Mouse (Mus musculus) kidney, embryonic 15.5 days (tissue): ENCODE results near the gene Pgap2. TPM values are rescaled to one million over a fixed set of nuclear protein-coding genes. Genes with fewer than 3 reads are reported as not detected.

Experiments
- ATAC-seq: fragments of 200-750 bp; cut with Nextera tagmentation; replicated peaks from 2 replicates; pipeline ENCODE4 v1.8.0; 2017; ENCODE audit warnings: moderate TSS enrichment; ENCODE audit not compliant: low FRiP score
- H3K27ac ChIP-seq: fragments of 300-500 bp; sonication (generic); 2 replicates; pipeline ENCODE4 v1.5.1; 2015; ENCODE audit warnings: mild to moderate bottlenecking, inconsistent platforms
- H3K27me3 ChIP-seq: fragments of 300-500 bp; sonication (generic); 2 replicates; pipeline ENCODE4 v1.6.1; 2015; ENCODE audit warnings: inconsistent platforms
- H3K36me3 ChIP-seq: fragments of 300-500 bp; sonication (generic); 2 replicates; pipeline ENCODE4 v1.6.1; 2015; ENCODE audit warnings: inconsistent platforms
- H3K4me1 ChIP-seq: fragments of 300-500 bp; sonication (generic); 2 replicates; pipeline ENCODE4 v1.6.1; 2015; ENCODE audit warnings: inconsistent platforms
- H3K4me2 ChIP-seq: fragments of 300-500 bp; sonication (generic); 2 replicates; pipeline ENCODE4 v1.6.1; 2015; ENCODE audit warnings: moderate library complexity, mild to moderate bottlenecking, inconsistent platforms
- H3K4me3 ChIP-seq: fragments of 300-500 bp; sonication (generic); replicated peaks from 2 replicates; pipeline ENCODE4 v1.5.1; 2015; ENCODE audit warnings: mild to moderate bottlenecking, inconsistent platforms
- H3K9ac ChIP-seq: fragments of 300-500 bp; sonication (generic); 2 replicates; pipeline ENCODE4 v1.6.1; 2015; ENCODE audit warnings: mild to moderate bottlenecking, inconsistent platforms
- H3K9me3 ChIP-seq: fragments of 300-500 bp; sonication (generic); replicated peaks from 2 replicates; pipeline ENCODE4 v1.6.1; 2016; ENCODE audit warnings: inconsistent platforms
- WGBS: fragments of 180-500 bp; shearing (Covaris S2); methylation state at CpG from one replicate; pipeline ENCODE4 v1.1.7; 2015; ENCODE audit warnings: mixed read lengths; 5-methylcytosine and 5-hydroxymethylcytosine counted together
- polyA plus RNA-seq: library from polyadenylated mRNA; unstranded; fragments of >200 nt; fragmentation: Nextera tagmentation; extraction: Ambion mirVana; gene quantifications from 2 replicates; pipeline ENCODE4 v1.2.1, GENCODE M21; 2015

The Pgap2 gene
- polyA plus RNA-seq, 1 experiment from 2014 or later = 75.2 TPM

DNA sequence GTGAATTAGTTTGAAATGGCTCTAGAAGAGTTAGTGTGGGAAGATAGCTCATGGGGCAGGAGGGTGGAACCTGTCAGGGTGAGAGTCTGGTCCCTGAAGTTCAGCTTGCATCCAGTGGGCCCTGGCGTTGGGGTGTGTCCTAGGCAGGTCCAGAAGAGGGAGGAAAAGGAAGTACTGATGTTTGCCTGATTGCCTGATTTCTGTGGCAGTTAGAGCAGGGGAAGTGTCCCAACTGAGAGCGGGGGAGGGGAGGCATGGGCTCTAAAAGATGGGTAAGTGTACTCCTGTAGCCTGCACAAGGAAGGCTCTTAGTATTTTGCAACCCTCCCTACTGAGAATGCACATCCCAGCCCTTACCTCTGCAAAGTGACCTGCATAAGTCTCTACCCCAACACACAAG, 33.9 kb downstream of the Pgap2 start:
- Histone ChIP-seq H3K4me3 (no peak overlapping the region), H3K9ac (no peak overlapping the region), H3K27me3 (no peaks in the 10 kb centered on the region), H3K36me3 (peaks cover 40% of the 10 kb centered on the region), H3K27ac (no peak overlapping the region), H3K4me2 (no peak overlapping the region), H3K9me3 (no peaks in the 10 kb centered on the region), H3K4me1 (peaks cover 53% of the 10 kb centered on the region)
- WGBS = 78% methylated on average over 2 of the region's 2 CpGs
- ATAC-seq = no peak

DNA sequence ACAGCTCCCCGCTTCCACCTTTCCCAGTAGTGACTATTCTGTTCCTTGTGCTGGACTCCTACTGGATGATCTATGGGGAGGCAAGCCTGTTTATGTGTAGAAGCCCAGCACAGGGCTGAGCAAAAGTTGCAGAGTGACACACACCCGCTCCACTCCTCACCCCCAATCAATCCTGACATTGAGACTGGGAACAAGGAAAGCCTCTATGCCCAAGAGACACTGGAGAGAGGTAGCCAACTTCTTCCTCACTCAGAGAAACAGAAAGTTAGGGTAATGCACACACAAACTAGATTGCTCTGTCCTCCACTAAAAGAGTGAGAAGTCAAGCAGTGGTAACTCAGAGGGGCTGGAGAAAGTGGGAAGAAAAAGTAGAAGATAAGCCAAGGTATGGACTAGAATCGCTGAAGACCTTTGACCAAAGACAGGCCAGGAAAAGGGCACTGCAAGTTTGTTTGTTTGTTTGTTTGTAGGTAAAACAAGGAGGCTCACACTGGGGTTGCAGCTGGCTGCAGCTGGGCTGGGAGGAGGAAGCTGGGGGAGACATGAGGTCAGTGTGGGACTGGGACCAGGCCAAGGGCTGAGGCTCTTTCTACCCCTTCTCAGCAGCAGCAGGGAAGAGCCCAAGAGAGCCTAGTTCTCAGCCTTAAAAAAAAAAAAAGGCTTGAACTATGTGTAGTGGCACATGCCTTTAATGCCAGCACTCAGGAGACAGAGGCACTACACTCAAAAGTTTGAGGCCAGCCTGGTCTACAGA, 35.0 kb downstream of the Pgap2 start:
- peaks cover 58% of the 10 kb centered on the region for H3K4me1 ChIP-seq
- H3K4me3 ChIP-seq = no peak overlapping the region
- H3K4me2 ChIP-seq = no peak overlapping the region
- no peak overlapping the region for H3K9ac ChIP-seq
- H3K9me3 ChIP-seq = no peaks in the 10 kb centered on the region
- WGBS = 82% methylated on average over 3 of the region's 3 CpGs
- H3K27me3 ChIP-seq = no peaks in the 10 kb centered on the region
- peak overlapping the region; percentile 46; the same call in 1 of the 2 replicates for H3K27ac ChIP-seq
- H3K36me3 ChIP-seq = peaks cover 29% of the 10 kb centered on the region
- no peak for ATAC-seq

DNA sequence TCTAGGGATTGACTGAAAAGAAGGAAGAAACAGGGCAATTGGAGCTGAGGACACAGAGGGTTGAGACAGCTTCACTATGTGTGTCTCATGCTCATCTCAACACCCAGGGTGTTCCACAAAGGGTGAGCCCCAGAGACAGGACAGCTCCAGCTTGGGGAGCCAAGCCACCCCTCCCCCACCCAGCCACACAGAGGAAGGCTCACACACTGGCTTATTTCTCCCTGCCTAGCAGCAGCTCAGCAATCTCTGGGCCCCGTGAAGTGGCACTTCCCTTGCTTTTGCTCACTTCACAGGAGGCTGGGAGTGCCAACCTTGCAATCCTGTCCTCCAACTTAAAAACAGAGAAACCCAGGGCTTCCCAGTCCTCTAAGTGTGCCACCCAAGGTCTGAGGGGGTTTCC, 35.8 kb downstream of the Pgap2 start:
- Histone ChIP-seq H3K9me3 (no peaks in the 10 kb centered on the region), H3K9ac (no peak overlapping the region), H3K36me3 (peaks cover 21% of the 10 kb centered on the region), H3K4me1 (peaks cover 58% of the 10 kb centered on the region), H3K27ac (peak overlapping the region; percentile 23; the same call in 1 of the 2 replicates), H3K4me2 (0 out of 2 replicates have a peak overlapping the region, but pooled peaks have one; percentile 11), H3K27me3 (no peaks in the 10 kb centered on the region), H3K4me3 (no peak overlapping the region)
- ATAC-seq = no peak
- WGBS = 15% methylated on average over 1 of the region's 1 CpGs

DNA sequence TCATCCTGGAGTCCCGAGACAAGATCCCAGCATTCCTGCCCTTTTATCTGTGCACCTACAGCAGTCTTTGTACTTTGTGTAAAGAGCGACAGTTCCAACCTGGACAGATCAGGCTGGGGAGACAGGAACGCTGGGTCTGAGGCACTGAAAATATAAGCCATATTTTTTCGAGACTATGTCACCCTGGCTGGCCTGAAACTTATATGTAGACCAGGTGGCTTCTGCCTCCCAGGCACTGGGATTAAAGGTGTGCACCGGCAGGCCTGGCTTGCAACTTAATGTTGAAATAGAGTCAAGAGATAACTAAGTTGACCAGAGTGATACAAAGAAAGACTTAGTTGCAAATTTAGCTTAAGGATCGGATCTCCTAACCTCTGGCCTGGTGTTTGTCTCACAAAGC, 36.3 kb downstream of the Pgap2 start:
- Histone ChIP-seq H3K27me3 (no peaks in the 10 kb centered on the region), H3K4me1 (peaks cover 58% of the 10 kb centered on the region), H3K9ac (no peak overlapping the region), H3K36me3 (peaks cover 16% of the 10 kb centered on the region), H3K4me2 (0 out of 2 replicates have a peak overlapping the region, but pooled peaks have one; percentile 11), H3K4me3 (no peak overlapping the region), H3K9me3 (no peaks in the 10 kb centered on the region), H3K27ac (0 out of 2 replicates have a peak overlapping the region, but pooled peaks have one; percentile 23)
- ATAC-seq = no peak
- WGBS = 67% methylated on average over 6 of the region's 6 CpGs

DNA sequence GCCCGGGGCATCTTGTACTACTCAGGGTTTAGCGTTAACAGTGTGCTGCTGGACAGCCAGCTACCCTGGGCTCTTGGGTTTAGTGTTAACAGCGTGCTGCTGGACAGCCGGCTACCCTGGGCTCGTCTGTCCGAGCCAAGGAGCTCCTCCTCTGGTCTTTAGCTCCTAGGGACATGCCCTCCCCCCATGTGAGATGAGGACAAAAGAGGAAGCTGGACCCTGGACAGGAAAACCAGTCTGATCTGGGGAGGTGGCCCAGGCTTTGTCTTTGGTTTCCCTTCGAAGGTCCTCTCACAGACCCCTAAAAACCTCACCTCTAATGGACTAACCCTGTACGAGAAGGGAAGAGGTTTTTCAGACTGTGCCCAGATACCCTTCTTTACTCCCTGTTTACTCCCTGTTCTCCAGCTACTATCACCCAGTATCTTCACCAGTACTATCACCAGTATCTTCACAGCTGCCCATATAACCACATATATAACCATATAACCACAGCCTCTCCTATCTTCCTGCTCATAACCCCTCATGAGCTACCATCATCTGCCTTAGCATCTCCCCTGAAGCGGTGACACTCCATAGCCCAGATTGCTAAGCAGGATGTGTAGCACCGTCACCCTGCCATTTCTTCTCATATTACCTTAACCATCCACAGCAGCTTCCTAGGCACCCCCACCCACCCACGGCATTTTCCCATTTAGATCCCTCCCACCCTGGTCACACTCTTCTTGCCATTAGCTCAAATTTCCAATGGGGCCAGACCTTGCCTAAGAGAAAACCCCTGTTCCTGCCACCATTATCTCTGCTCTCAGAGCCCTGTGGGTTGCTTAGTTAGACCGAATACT, 37.2 kb downstream of the Pgap2 start:
- H3K27me3 ChIP-seq = no peaks in the 10 kb centered on the region
- no peak for ATAC-seq
- H3K9me3 ChIP-seq = no peaks in the 10 kb centered on the region
- peak overlapping the region; percentile 88 for H3K4me2 ChIP-seq
- H3K27ac ChIP-seq = no peak overlapping the region
- H3K36me3 ChIP-seq = peaks cover 14% of the 10 kb centered on the region
- H3K9ac ChIP-seq = peak overlapping the region; percentile 14; the same call in 1 of the 2 replicates
- WGBS = 45% methylated on average over 12 of the region's 12 CpGs
- H3K4me3 ChIP-seq = peak overlapping the region; percentile 82
- H3K4me1 ChIP-seq = peaks cover 58% of the 10 kb centered on the region

DNA sequence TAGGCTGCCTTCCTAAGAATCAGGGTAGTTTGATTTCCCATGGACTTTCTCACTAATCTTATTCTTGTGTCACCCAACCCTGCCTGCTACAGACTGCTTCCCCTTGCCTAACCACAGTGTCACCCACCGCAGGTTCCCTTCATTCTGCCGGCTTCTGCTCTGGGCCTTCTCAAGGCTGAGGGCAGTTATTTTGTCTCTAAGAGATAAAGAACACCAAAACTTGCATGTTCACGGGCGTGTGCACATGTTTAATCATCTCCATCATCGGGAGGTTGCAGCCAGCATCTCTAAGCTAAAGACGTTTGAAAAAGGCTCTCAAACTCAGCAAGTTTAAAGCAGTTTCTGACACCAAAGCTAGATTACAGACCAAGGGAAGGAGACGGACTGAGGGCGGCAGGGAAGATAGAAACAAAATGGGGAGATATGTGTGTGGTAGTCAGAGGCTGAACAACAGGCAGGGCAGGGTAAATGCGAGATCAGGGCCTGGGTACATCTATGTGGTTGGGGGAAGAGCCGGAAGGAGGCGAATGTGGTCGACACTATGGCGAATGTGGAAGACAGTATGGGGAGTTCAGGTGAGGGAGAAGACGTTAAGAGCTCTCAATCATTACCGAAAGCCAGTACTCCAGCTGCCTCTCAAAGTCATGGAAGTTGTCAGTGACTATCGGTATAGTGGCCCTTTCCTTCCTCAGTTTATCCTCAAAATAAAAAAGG, 38.8 kb downstream of the Pgap2 start:
- no peaks in the 10 kb centered on the region for H3K9me3 ChIP-seq
- H3K27ac ChIP-seq = peak overlapping the region; percentile 98
- no peak for ATAC-seq
- H3K36me3 ChIP-seq = peaks cover 4% of the 10 kb centered on the region; the same call in 1 of the 2 replicates
- peak overlapping the region; percentile 88 for H3K4me2 ChIP-seq
- H3K4me1 ChIP-seq = peaks cover 54% of the 10 kb centered on the region
- peak overlapping the region; percentile 82 for H3K4me3 ChIP-seq
- no peaks in the 10 kb centered on the region for H3K27me3 ChIP-seq
- H3K9ac ChIP-seq = peak overlapping the region; percentile 88
- WGBS = 18% methylated on average over 16 of the region's 16 CpGs

DNA sequence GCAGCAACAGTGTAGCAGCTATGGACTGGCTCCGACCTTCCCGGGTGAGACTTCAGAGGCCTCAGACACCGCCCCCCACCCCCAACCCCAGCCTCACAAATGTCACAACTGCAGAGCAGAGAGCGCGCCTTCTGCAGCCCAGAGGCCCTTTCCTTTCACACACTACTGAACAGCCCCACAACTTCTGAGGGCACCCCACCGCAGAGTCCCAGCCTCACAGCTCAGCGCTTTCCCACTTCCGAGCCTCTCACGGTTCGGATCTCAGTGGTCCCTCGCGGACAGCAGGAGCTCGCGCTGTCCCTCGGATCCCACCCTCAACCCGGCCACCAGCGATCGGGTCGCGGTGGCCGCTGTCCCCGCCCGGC, 39.5 kb downstream of the Pgap2 start:
- H3K9ac ChIP-seq = peak overlapping the region; percentile 88
- H3K27ac ChIP-seq = peak overlapping the region; percentile 98
- H3K4me1 ChIP-seq = peaks cover 48% of the 10 kb centered on the region

DNA sequence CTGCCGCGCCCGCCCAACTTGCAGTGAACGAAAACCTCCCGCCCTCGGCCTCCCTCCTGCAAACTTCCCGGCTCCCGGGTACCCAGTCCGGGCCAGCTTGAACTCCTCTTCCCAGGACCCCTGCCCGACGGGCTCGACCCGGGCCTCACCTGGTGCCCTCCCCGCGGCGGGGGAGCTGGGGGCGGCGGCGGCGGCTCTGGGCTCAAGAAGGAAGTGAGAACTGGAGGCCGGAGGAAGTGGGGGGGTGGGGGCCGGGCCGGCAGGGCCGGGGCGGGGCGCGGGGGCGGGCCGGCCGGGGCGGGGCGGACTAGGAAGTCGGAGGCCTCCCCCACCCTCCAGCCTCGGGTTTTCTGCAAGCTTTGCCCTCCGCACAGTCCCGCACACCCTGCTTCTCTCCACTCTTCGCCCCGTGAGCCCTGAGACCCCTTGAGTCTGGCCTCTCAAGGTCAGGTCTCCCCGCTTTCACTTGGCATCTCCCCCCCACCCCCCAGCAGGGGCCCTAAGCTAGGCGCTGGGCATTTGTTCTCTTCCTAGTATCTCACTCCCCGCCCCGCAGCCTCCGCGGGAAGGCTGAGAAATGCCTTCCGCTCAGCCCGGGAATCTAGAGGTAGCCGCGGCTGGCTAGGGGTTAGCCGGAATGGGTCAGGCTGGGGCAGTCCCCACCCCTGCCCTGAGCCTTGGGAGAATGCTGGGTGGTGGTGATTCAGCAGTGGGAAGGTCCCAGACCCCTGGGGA, 40.1 kb downstream of the Pgap2 start:
- H3K9me3 ChIP-seq = no peaks in the 10 kb centered on the region
- H3K27ac ChIP-seq = peak overlapping the region; percentile 98
- H3K4me1 ChIP-seq = peaks cover 42% of the 10 kb centered on the region
- peak overlapping the region; percentile 88 for H3K9ac ChIP-seq
- H3K4me3 ChIP-seq = peak overlapping the region; percentile 82
- H3K4me2 ChIP-seq = peak overlapping the region; percentile 88
- no peaks in the 10 kb centered on the region for H3K36me3 ChIP-seq
- ATAC-seq = peak; percentile 85
- H3K27me3 ChIP-seq = no peaks in the 10 kb centered on the region
- under 1% methylated on average over 45 of the region's 49 CpGs for WGBS

More for the DNA sequence above, 39.5 kb downstream of the Pgap2 start:
- Histone ChIP-seq H3K36me3 (no peaks in the 10 kb centered on the region), H3K4me3 (peak overlapping the region; percentile 82), H3K9me3 (no peaks in the 10 kb centered on the region), H3K4me2 (peak overlapping the region; percentile 88), H3K27me3 (no peaks in the 10 kb centered on the region)
- peak; percentile 38 for ATAC-seq
- WGBS = under 1% methylated on average over 23 of the region's 23 CpGs

DNA sequence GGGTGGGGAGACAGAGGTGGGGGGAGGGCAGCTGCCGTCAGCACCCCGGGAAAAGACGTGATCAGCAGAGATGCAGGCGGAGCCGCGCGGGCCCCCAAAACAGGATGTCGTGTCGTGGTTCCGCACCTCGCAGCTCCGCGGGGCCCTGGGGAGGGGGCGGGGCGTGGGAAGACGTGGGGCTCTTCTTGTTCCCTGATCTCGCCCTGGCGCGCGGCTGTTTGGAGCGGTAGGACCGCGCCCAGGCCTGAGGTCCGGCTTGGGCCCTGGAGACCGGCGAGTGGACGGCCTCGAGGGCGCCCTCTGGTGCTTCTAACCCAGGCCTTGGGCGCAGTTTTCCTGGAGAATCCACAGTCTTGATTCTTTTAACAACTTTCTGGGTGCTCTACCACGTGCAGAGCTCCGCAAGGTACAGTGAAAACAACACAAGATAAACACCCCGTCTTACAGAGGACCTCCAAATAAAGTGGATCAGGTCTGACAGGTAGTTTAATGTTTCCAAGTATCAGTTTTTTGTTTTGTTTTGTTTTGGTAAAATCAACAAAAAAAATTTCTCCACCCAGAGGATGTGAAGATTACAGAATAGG, 40.7 kb downstream of the Pgap2 start:
- WGBS = under 1% methylated on average over 33 of the region's 33 CpGs
- Histone ChIP-seq H3K4me2 (peak overlapping the region; percentile 88), H3K27ac (peak overlapping the region; percentile 98), H3K4me1 (peaks cover 36% of the 10 kb centered on the region), H3K9me3 (no peaks in the 10 kb centered on the region), H3K36me3 (no peaks in the 10 kb centered on the region), H3K9ac (peak overlapping the region; percentile 88), H3K27me3 (no peaks in the 10 kb centered on the region), H3K4me3 (peak overlapping the region; percentile 82)
- peak; percentile 80 for ATAC-seq

DNA sequence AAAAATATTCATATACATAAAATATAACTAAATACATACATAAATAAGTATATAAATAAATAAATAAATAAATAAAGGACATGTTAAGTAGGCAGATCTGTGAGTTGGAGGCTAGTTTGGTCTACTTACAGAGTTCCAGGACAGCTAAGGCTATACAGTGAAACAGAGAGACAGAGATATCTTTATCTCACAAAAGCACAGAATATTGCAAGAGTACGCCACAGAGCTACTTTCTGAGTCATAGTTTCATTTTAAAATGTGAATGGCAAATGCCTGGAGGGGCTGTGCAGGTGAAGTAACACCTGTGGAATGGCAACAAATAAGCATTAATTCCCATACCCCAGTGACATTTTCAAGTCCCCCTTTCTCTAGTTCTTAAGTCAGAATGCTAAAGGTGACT, 43.6 kb downstream of the Pgap2 start:
- 79% methylated on average over 1 of the region's 1 CpGs for WGBS
- no peaks in the 10 kb centered on the region for H3K9me3 ChIP-seq
- no peaks in the 10 kb centered on the region for H3K27me3 ChIP-seq
- H3K36me3 ChIP-seq = no peaks in the 10 kb centered on the region
- no peak overlapping the region for H3K9ac ChIP-seq
- no peak overlapping the region for H3K4me2 ChIP-seq
- no peak for ATAC-seq
- peaks cover 6% of the 10 kb centered on the region for H3K4me1 ChIP-seq
- H3K27ac ChIP-seq = no peak overlapping the region
- no peak overlapping the region for H3K4me3 ChIP-seq

DNA sequence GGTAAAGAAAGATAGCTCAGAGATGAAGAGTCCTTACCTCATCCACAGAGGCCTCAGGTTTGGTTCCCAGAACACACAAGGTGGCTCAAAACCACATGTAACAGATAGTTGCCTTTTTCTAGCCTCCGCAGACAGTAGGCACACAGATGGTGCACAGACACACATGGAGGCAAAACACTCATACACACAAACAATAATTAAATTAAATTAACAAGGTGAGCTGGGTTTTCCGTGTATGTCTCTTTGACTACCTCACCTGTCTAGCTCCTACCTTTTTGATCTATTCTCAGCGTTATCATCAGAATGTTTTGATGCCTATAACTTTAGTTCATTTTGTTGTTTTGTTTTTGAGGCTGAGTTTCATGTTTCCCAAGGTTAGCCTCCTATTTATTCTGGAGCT, 45.9 kb downstream of the Pgap2 start, which contains the start of gene Rhog:
Gene Rhog, minus strand, starts transcription at position 101 of the 400 bp plus-strand sequence.
- Histone ChIP-seq H3K9me3 (no peaks in the 10 kb centered on the region), H3K9ac (no peak within 1 kb of the TSS), H3K4me2 (no peak within 1 kb of the TSS), H3K27ac (no peak within 1 kb of the TSS), H3K4me1 (no peaks in the 10 kb centered on the region), H3K27me3 (no peaks in the 10 kb centered on the region), H3K4me3 (no peak within 1 kb of the TSS), H3K36me3 (no peaks in the 10 kb centered on the region)
- ATAC-seq = no peak
- 86% methylated on average over 3 of the region's 3 CpGs for WGBS
